Mouse (Mus musculus) C3H10T1/2 (cell line): Measurements from ENCODE around the gene Haus8. TPM values are rescaled to one million over a fixed set of nuclear protein-coding genes. Genes with fewer than 3 reads are reported as not detected.

Experiments
- polyA plus RNA-seq, 2 experiments: library from polyadenylated mRNA; unstranded; fragments of >200 nt; fragmentation: generic; extraction: Trizol; gene quantifications; one replicate each; pipeline ENCODE4 v1.2.1; 2012; ENCODE audit warnings: missing spikeins in 2 of 2

Gene Haus8
- polyA plus RNA-seq, result 10 to 100 TPM; 22.8 to 26.1 TPM

DNA sequence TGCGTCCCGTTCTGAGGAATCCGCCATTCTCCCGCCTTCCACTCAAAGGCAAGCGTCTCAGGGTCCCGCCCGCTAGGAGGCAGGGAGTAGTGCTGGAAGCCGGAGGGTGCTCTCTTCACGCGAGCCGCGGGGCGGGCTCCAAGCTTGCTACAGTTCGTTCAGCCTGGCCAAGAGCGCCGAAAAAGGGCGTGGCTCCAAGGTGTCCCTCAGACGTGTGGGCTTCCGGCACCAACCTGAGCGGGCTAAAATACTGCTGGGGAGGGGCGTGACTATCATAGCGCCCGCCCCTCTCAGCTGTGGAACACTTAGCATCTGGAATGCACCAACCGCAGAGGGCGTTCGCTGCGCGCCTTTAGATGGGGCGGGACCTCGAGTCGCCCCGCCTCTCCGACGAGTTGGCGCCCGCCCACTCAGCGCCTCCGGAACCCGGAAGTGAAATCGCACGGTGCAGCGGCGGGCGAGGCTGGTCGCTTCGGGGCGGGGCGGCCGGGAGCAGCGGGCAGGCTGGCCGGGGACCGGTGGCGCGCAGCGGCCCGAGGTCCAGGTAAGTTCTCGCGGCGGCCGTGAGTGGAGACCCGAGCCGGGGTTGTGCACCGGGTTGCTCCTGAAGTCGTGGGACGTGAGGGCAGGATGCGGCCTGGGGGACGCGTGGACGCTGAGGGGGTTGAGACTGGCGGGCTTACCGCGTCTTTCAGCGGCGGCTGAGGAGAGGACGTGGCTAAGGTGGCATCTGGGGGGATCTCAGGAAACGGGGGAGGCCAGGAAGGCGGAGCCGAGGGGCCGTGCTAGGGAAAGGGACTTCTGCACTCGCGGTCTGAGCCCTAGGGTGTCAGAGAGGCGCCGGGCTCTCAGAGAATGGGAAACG lies at the start of gene Haus8, which contains the start of gene Myo9b:
Gene Haus8 (minus strand): TSS at position 649 of the 865 bp plus-strand sequence.
Gene Myo9b (plus strand): TSS at position 429 of the 865 bp plus-strand sequence.

Other genes with a start within 250 kb of the Haus8 start
- gene Myo9b, start 220 bp downstream of the Haus8 start, polyA plus RNA-seq, result 10 to 100 TPM; 16.6 to 39.5 TPM
- 100 to 1,000 TPM; 189 to 219 TPM for gene Use1, start 93.9 kb upstream of the Haus8 start, polyA plus RNA-seq
- 10 to 100 TPM; 22.1 to 26.8 TPM for gene Ocel1, start 98.4 kb upstream of the Haus8 start, polyA plus RNA-seq
- gene Nr2f6, start 109.0 kb upstream of the Haus8 start, polyA plus RNA-seq, result 10 to 100 TPM; 49.2 to 58.0 TPM
- under 1 TPM in 1 of 2 experiments, not detected in 1; 0.08 TPM for gene Ushbp1, start 122.9 kb upstream of the Haus8 start, polyA plus RNA-seq
- 100 to 1,000 TPM; 111 to 146 TPM for gene Babam1, start 123.9 kb upstream of the Haus8 start, polyA plus RNA-seq
- 10 to 100 TPM in 1 of 2 experiments, 1 to 10 TPM in 1; 5.8 to 17.1 TPM for gene Ankle1, start 133.1 kb upstream of the Haus8 start, polyA plus RNA-seq
- 100 to 1,000 TPM in 1 of 2 experiments, 10 to 100 TPM in 1; 62.4 to 135 TPM for gene Abhd8, start 190.7 kb upstream of the Haus8 start, polyA plus RNA-seq
- gene Mrpl34, start 192.0 kb upstream of the Haus8 start, polyA plus RNA-seq, result 100 to 1,000 TPM in 1 of 2 experiments, 10 to 100 TPM in 1; 85.2 to 111 TPM
- 10 to 100 TPM; 60.9 to 90.0 TPM for gene Dda1, start 196.3 kb upstream of the Haus8 start, polyA plus RNA-seq
- gene Ano8, start 213.0 kb upstream of the Haus8 start, polyA plus RNA-seq, result 10 to 100 TPM in 1 of 2 experiments, 1 to 10 TPM in 1; 4.6 to 25.7 TPM
- gene Gtpbp3, start 215.2 kb upstream of the Haus8 start, polyA plus RNA-seq, result 10 to 100 TPM; 16.4 to 24.2 TPM
- 1 to 10 TPM in 1 of 2 experiments, under 1 TPM in 1; 0.33 to 1.3 TPM for gene Plvap, start 238.8 kb upstream of the Haus8 start, polyA plus RNA-seq